7 mouse cellular contexts compared by ENCODE assay signal in the genomic region with DNA sequence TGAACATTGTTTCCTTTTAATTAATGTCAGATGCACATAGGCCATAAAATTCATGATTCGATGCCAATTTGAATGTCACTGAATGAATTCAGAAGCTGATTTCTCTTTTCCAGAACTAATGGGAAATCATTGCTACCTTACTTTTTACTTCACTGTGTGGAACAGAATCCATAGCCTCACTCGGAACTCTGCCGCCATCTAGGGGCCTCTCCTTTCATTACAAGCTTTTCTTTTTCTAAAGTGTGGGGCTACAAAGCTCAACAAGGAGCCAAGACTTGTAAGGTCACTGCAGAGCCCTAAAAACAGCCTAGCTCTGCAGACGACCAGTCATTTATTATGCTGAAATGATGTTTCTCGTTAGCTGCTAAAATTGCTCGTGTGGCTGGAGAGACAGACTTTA. TPM values are rescaled to one million over a fixed set of nuclear protein-coding genes. Genes with fewer than 3 reads are reported as not detected.
A peak's percentile ranks its signal among the peaks of the same experiment; 100 is the strongest.
DNase-seq lines count a peak whose midpoint lies in the region; TF ChIP-seq lines count a peak whose summit lies in the region.

No protein-coding gene starts in this region.

- no peaks in the 10 kb centered on the region for H3K4me1 ChIP-seq in CH12.LX (ENCODE audit: control insufficient read depth in 1 of 2, insufficient read depth in 2 of 2)
- H3K4me1 ChIP-seq in lung, adult 2 months (ENCODE audit: control insufficient read depth, insufficient read depth, low read length): no peaks in the 10 kb centered on the region

- no peaks in the 10 kb centered on the region for H3K9me3 ChIP-seq in CH12.LX (replicated peaks; ENCODE audit: low read length)

- H3K79me2 ChIP-seq in CH12.LX (replicated peaks; ENCODE audit: control insufficient read depth, extremely low read depth, insufficient read depth, poor library complexity, severe bottlenecking): no peaks in the 10 kb centered on the region

- 14% methylated on average over 6 of the region's 6 CpGs for WGBS in lung, adult 2 months

- TF ChIP-seq RAD21 in CH12.LX (IDR thresholded peaks at IDR 0.05; ENCODE audit: low read depth, low read length): peak; percentile 88

- H3K4me3 ChIP-seq in CH12.LX (replicated peaks in 1 of 3; ENCODE audit: low read depth in 2 of 3, low read length in 2 of 3, poor library complexity in 1 of 3): no peak overlapping the region
- no peak overlapping the region for H3K4me3 ChIP-seq in lung, adult 2 months (replicated peaks; ENCODE audit: extremely low read depth, low read depth, low read length)

- TF ChIP-seq POLR2A in CH12.LX (IDR thresholded peaks at IDR 0.05; ENCODE audit: low read depth, low read length): no peak
- TF ChIP-seq POLR2A in lung, adult 2 months (IDR thresholded peaks at IDR 0.05; ENCODE audit: borderline replicate concordance, extremely low read depth, low read depth, low read length): no peak

- TF ChIP-seq CTCF in CH12.LX (conservative IDR thresholded peaks at IDR 0.05 in 1 of 2, IDR thresholded peaks at IDR 0.05 in 1 of 2; ENCODE audit: low read depth in 2 of 2, low read length in 2 of 2): peak; percentile 61 to 84
- peak; percentile 50; the same call in 1 of the 2 replicates for TF ChIP-seq CTCF in lung, adult 2 months (IDR thresholded peaks at IDR 0.05; ENCODE audit: insufficient read depth, low read length)

- peaks cover 0 to 2% of the 10 kb centered on the region in 2 experiments for H3K36me3 ChIP-seq in CH12.LX (replicated peaks in 1 of 2; ENCODE audit: control insufficient read depth in 1 of 2, insufficient read depth in 1 of 2, low read length in 1 of 2)

- dilution Hi-C loops in CH12.LX (cut with MboI; ENCODE audit: extremely low pct_ligation_motif_present, extremely low pct_unique_long_range_greater_than_20kb, low sequenced_read_pairs): no loop called here

- no peak for TF ChIP-seq EP300 in CH12.LX (IDR thresholded peaks at IDR 0.05; ENCODE audit: low read length)

- in situ Hi-C loops in CH12.LX (cut with MboI; ENCODE audit: low pct_ligation_motif_present, low pct_unique_long_range_greater_than_20kb, low sequenced_read_pairs): no loop called here

- no peak overlapping the region for H3K27ac ChIP-seq in CH12.LX (ENCODE audit: insufficient read depth, low read depth)

- H3K4me2 ChIP-seq in CH12.LX (ENCODE audit: insufficient read depth, low read depth, poor library complexity, severe bottlenecking): no peak overlapping the region

- no peaks in the 10 kb centered on the region for H3K27me3 ChIP-seq in CH12.LX (replicated peaks)

- no peak overlapping the region for H3K9ac ChIP-seq in CH12.LX (ENCODE audit: insufficient read depth, low read depth)

- no peak for DNase-seq in CH12.LX (ENCODE audit: extremely low read depth)
- DNase-seq in R1 (ENCODE audit: low read depth, low spot score): peak; percentile 71
- peak; percentile 88 to 89 for DNase-seq in cerebellum, postnatal 14 days
- DNase-seq in gastrocnemius, adult 8-10 months (ENCODE audit: low spot score in 2 of 2): peak; percentile 28 to 29
- DNase-seq in kidney, postnatal 4 days: peak; percentile 72 to 74
- DNase-seq in lung, adult 2 months: peak; percentile 57
- peak; percentile 78 for DNase-seq in retina, postnatal 1 day

TF ChIP-seq in CH12.LX, 34 proteins besides CTCF, POLR2A, EP300 and RAD21:
- TF ChIP-seq E2F4 (IDR thresholded peaks at IDR 0.05; ENCODE audit: insufficient replicate concordance, low read depth, low read length) (no peak), SMC3 (IDR thresholded peaks at IDR 0.05; ENCODE audit: low read depth, low read length) (peak; percentile 62)

RNA-seq across cellular contexts. Expression of gene Rps3a1, which starts 12.7 kb away (rescaled TPM):
- total RNA-seq in CH12.LX (2012; rRNA removed) (3,430 and 3,559 TPM in 2 replicates), CH12.LX (2014; rRNA removed) (4,566 and 5,270 TPM in 2 replicates)
- polyA plus RNA-seq in CH12.LX (2012; ENCODE audit: insufficient read length, low read depth): 2,244 and 2,512 TPM in 2 replicates
- total RNA-seq in gastrocnemius, adult 8-10 months (2022): 100 to 1,000 TPM; 415 to 510 (median 453) TPM
- polyA plus RNA-seq in lung, adult 2 months (2012; rRNA removed): 134 and 225 TPM in 2 replicates

Comparison
In these comparisons a context has a peak if more than half of its experiments do, and no peak if none do; other contexts are left out.
1. RNA of gene Rps3a1, which starts 12.7 kb away (total RNA-seq): 3,430 to 5,270 TPM in CH12.LX; 415 to 510 TPM in gastrocnemius, adult 8-10 months; every median in the first group is over 4 times any median in the second.